Comparison of ENCODE assay signal across 8 mouse cellular contexts in the genomic region with DNA sequence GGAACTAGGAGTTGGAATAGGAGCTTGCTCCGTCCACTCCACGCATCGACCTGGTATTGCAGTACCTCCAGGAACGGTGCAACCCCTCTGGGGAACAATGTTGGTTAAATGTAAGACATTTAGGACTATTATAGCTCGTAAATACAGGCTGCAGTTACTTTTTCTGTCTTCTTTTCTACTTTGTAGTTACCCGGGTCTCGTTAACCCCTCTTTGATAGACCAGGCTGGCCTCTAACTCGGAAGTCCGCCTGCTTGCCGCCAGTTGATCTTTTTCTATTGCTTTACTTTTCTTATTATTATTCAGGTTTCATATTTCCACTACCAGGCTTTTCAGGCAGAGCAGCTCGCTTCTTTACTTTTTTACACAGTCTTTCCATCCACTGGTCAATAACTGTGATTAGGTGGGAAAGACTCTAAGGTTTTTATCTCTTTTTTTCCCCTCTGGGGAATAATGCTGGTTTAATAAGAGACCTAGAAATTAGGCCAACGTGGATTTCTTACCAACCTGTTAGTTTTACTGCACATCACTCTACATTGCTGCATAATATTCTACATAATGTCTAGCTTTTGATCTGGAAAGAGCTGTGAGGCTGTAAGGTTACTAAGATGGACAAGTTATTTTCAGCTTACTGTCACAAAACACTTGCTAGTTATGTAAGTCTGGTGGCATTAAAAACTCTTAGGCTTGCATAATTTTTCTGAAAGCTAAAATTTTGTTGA. TPM values are rescaled to one million over a fixed set of nuclear protein-coding genes. Genes with fewer than 3 reads are reported as not detected.
DNase-seq lines count a peak whose midpoint lies in the region; ATAC-seq and TF ChIP-seq lines count a peak whose summit lies in the region.

No protein-coding gene starts in this region.

- H3K27ac ChIP-seq in heart, embryonic 14.5 days (replicated peaks in 1 of 2; ENCODE audit: control insufficient read depth in 1 of 2, insufficient read depth in 1 of 2, low read depth in 2 of 2, low read length in 2 of 2): peak overlapping the region; percentile 93 to 97
- no peak overlapping the region; the same call in 1 of the 2 replicates for H3K27ac ChIP-seq in ES-E14 (ENCODE audit: insufficient read depth, low read depth, low read length, poor library complexity, severe bottlenecking)
- peak overlapping the region; percentile 60; the same call in 1 of the 2 replicates for H3K27ac ChIP-seq in embryonic facial prominence, embryonic 12.5 days
- H3K27ac ChIP-seq in midbrain, embryonic 11.5 days (ENCODE audit: low read depth, low read length): no peak overlapping the region

- no peaks in the 10 kb centered on the region for H3K27me3 ChIP-seq in heart, embryonic 14.5 days (ENCODE audit: control insufficient read depth, insufficient read depth, low read length)
- H3K27me3 ChIP-seq in embryonic facial prominence, embryonic 12.5 days: no peaks in the 10 kb centered on the region
- H3K27me3 ChIP-seq in midbrain, embryonic 11.5 days (ENCODE audit: control insufficient read depth, insufficient read depth, low read length): no peaks in the 10 kb centered on the region

- no peaks in the 10 kb centered on the region for H3K4me1 ChIP-seq in heart, embryonic 14.5 days (ENCODE audit: control insufficient read depth in 2 of 2, insufficient read depth in 2 of 2, low read length in 2 of 2)
- peaks cover 6 to 7% of the 10 kb centered on the region in 2 experiments for H3K4me1 ChIP-seq in ES-E14 (ENCODE audit: control insufficient read depth in 2 of 2, insufficient read depth in 2 of 2, low read length in 2 of 2, poor library complexity in 1 of 2)
- H3K4me1 ChIP-seq in embryonic facial prominence, embryonic 12.5 days: no peaks in the 10 kb centered on the region
- no peaks in the 10 kb centered on the region for H3K4me1 ChIP-seq in midbrain, embryonic 11.5 days (ENCODE audit: control insufficient read depth, insufficient read depth, low read length)

- intact Hi-C loops in heart, postnatal 36 days (cut with DNase I): loop anchor here (1.0 to 10.0 kb wide), 3 partner anchors 9 to 340 kb away; a partner anchor contains a TSS

- peak overlapping the region in 1 of 2 experiments; percentile 36; a peak in 3 of 4 replicates for H3K4me3 ChIP-seq in heart, embryonic 14.5 days (ENCODE audit: control insufficient read depth in 1 of 2, insufficient read depth in 1 of 2, low read depth in 1 of 2, low read length in 2 of 2)
- no peak overlapping the region for H3K4me3 ChIP-seq in ES-E14 (ENCODE audit: insufficient read depth in 1 of 2, low read depth in 1 of 2, low read length in 2 of 2, poor library complexity in 1 of 2, severe bottlenecking in 1 of 2)
- H3K4me3 ChIP-seq in embryonic facial prominence, embryonic 12.5 days: peak overlapping the region; percentile 7
- no peak overlapping the region for H3K4me3 ChIP-seq in midbrain, embryonic 11.5 days (ENCODE audit: low read depth, low read length)

- ATAC-seq in heart, embryonic 14.5 days (ENCODE audit: insufficient number of reproducible peaks, insufficient read depth, low FRiP score, low read depth): peak; percentile 66
- ATAC-seq in embryonic facial prominence, embryonic 12.5 days (ENCODE audit: insufficient number of reproducible peaks, insufficient read depth, low FRiP score, low TSS enrichment): peak; percentile 83
- peak; percentile 51 for ATAC-seq in inflammation-experienced regulatory T-cells, adult 6 months
- ATAC-seq in midbrain, embryonic 11.5 days (ENCODE audit: low FRiP score): no peak; the same call in 1 of the 2 replicates

- WGBS in heart, embryonic 14.5 days: under 1% methylated on average over 12 of the region's 12 CpGs
- 2% methylated on average over 12 of the region's 12 CpGs for WGBS in embryonic facial prominence, embryonic 12.5 days
- under 1% methylated on average over 12 of the region's 12 CpGs for WGBS in midbrain, embryonic 11.5 days

- no peaks in the 10 kb centered on the region for H3K9me3 ChIP-seq in heart, embryonic 14.5 days (ENCODE audit: control insufficient read depth, low read length)
- H3K9me3 ChIP-seq in ES-E14 (ENCODE audit: control insufficient read depth, insufficient read depth, low read depth, low read length): no peaks in the 10 kb centered on the region
- H3K9me3 ChIP-seq in embryonic facial prominence, embryonic 12.5 days: no peaks in the 10 kb centered on the region
- no peaks in the 10 kb centered on the region for H3K9me3 ChIP-seq in midbrain, embryonic 11.5 days (ENCODE audit: control insufficient read depth, low read length)

- peak overlapping the region; percentile 67 for H3K4me2 ChIP-seq in heart, embryonic 14.5 days (ENCODE audit: low read length)
- peak overlapping the region; percentile 60 for H3K4me2 ChIP-seq in embryonic facial prominence, embryonic 12.5 days (replicated peaks)
- no peak overlapping the region; the same call in 1 of the 2 replicates for H3K4me2 ChIP-seq in midbrain, embryonic 11.5 days

- DNase-seq in heart, postnatal 36 days: no peak
- DNase-seq in ES-E14 (ENCODE audit: low read depth, low spot score): no peak
- peak; percentile 93 for DNase-seq in midbrain, embryonic 11.5 days (ENCODE audit: low spot score, missing footprints)
- no peak for DNase-seq in natural killer cell, adult 2 months (ENCODE audit: low spot score in 2 of 2)
- DNase-seq in right cerebral cortex, adult 18-20 months: no peak

- peak overlapping the region; percentile 85 for H3K9ac ChIP-seq in heart, embryonic 14.5 days (ENCODE audit: low read length)
- no peak overlapping the region for H3K9ac ChIP-seq in ES-E14 (ENCODE audit: insufficient read depth, low read depth, low read length, poor library complexity, severe bottlenecking)
- no peak overlapping the region for H3K9ac ChIP-seq in embryonic facial prominence, embryonic 12.5 days
- H3K9ac ChIP-seq in midbrain, embryonic 11.5 days (ENCODE audit: low read length): no peak overlapping the region; the same call in 1 of the 2 replicates

- in situ Hi-C loops in ES-E14 (cut with MboI; ENCODE audit: low sequenced_read_pairs in 2 of 2, unreplicated experiment in 2 of 2): no loop called here

- H3K36me3 ChIP-seq in heart, embryonic 14.5 days (ENCODE audit: control insufficient read depth, insufficient read depth, low read length): no peaks in the 10 kb centered on the region
- no peaks in the 10 kb centered on the region for H3K36me3 ChIP-seq in ES-E14 (ENCODE audit: control insufficient read depth, insufficient read depth, low read length, poor library complexity, severe bottlenecking)
- no peaks in the 10 kb centered on the region for H3K36me3 ChIP-seq in embryonic facial prominence, embryonic 12.5 days
- H3K36me3 ChIP-seq in midbrain, embryonic 11.5 days (ENCODE audit: control insufficient read depth, insufficient read depth, low read length): no peaks in the 10 kb centered on the region

TF ChIP-seq in ES-E14, 5 proteins besides CTCF, POLR2A, EP300 and RAD21:
- TF ChIP-seq MAFK (IDR thresholded peaks at IDR 0.05; ENCODE audit: insufficient read depth, low read depth, low read length) (no peak), HCFC1 (IDR thresholded peaks at IDR 0.05; ENCODE audit: borderline replicate concordance, insufficient read depth, low read length) (peak; percentile 80)
TF ChIP-seq in ES-E14: peak in this region for 1.

RNA-seq across cellular contexts. Expression of a gene that starts 32.4 kb away (rescaled TPM):
- 6.5 and 6.8 TPM in 2 replicates for polyA plus RNA-seq in heart, embryonic 14.5 days (2014; fragmentation: Nextera tagmentation; extraction: Ambion mirVana)
- total RNA-seq in heart, postnatal 36 days (2021): 10 to 100 TPM; 34.5 to 35.5 TPM
- 92.1 and 94.8 TPM in 2 replicates for total RNA-seq in ES-E14 (2012; rRNA removed)
- 13.3 and 15.6 TPM in 2 replicates for polyA plus RNA-seq in embryonic facial prominence, embryonic 12.5 days (2016; fragmentation: Nextera tagmentation; extraction: Ambion mirVana)
- polyA plus RNA-seq in inflammation-experienced regulatory T-cells, adult 6 months (2017; shearing (Covaris generic)): under 1 TPM in 1 of 3 experiments, not detected in 2; 0.47 TPM
- polyA plus RNA-seq in midbrain, embryonic 11.5 days (2014; fragmentation: Nextera tagmentation; extraction: Ambion mirVana): 5.5 and 6.3 TPM in 2 replicates

RNA-seq across cellular contexts. Expression of a gene that starts 39.6 kb away (rescaled TPM):
- 19.1 and 23.8 TPM in 2 replicates for polyA plus RNA-seq in heart, embryonic 14.5 days (2014; fragmentation: Nextera tagmentation; extraction: Ambion mirVana)
- total RNA-seq in heart, postnatal 36 days (2021): 10 to 100 TPM; 10.3 to 11.7 TPM
- total RNA-seq in ES-E14 (2012; rRNA removed): 14.3 and 16.8 TPM in 2 replicates
- polyA plus RNA-seq in embryonic facial prominence, embryonic 12.5 days (2016; fragmentation: Nextera tagmentation; extraction: Ambion mirVana): 27.3 and 29.1 TPM in 2 replicates
- 1 to 10 TPM; 3.4 to 4.2 (median 4.1) TPM for polyA plus RNA-seq in inflammation-experienced regulatory T-cells, adult 6 months (2017; shearing (Covaris generic))
- 14.5 and 14.7 TPM in 2 replicates for polyA plus RNA-seq in midbrain, embryonic 11.5 days (2014; fragmentation: Nextera tagmentation; extraction: Ambion mirVana)

RNA-seq across cellular contexts. Expression of a gene that starts 39.7 kb away (rescaled TPM):
- polyA plus RNA-seq in heart, embryonic 14.5 days (2014; fragmentation: Nextera tagmentation; extraction: Ambion mirVana): 0.28 and 0.32 TPM in 2 replicates
- not detected for total RNA-seq in heart, postnatal 36 days (2021)
- 0.32 and 0.36 TPM in 2 replicates for total RNA-seq in ES-E14 (2012; rRNA removed)
- polyA plus RNA-seq in embryonic facial prominence, embryonic 12.5 days (2016; fragmentation: Nextera tagmentation; extraction: Ambion mirVana): 7.9 and 8.4 TPM in 2 replicates
- not detected for polyA plus RNA-seq in inflammation-experienced regulatory T-cells, adult 6 months (2017; shearing (Covaris generic))
- polyA plus RNA-seq in midbrain, embryonic 11.5 days (2014; fragmentation: Nextera tagmentation; extraction: Ambion mirVana): 14.2 and 14.4 TPM in 2 replicates

Comparison
In these comparisons a context has a peak if more than half of its experiments do, and no peak if none do; other contexts are left out.
1. H3K27ac ChIP-seq: peak in heart, embryonic 14.5 days (2 of 2) and embryonic facial prominence, embryonic 12.5 days (single experiment); none in ES-E14 (single experiment) and midbrain, embryonic 11.5 days (single experiment).